Mouse (Mus musculus) MEL (cell line): ENCODE results near the gene Man1c1.

Experiments used
- CTCF ChIP-seq, 3 experiments: IDR thresholded peaks in 2 of 3; conservative IDR thresholded peaks in 1 of 3; 2 replicates each; pipeline ENCODE4 v1.5.1; 2011 to 2012; ENCODE audit warnings: low read length in 3 of 3, low read depth in 2 of 3, mild to moderate bottlenecking in 2 of 3, improper control_type of control experiment in 1 of 3, inconsistent platforms in 1 of 3, mixed read lengths in 1 of 3, moderate library complexity in 1 of 3; ENCODE audit not compliant: control insufficient read depth in 1 of 3, insufficient read depth in 1 of 3, poor library complexity in 1 of 3, severe bottlenecking in 1 of 3
- ELF1 ChIP-seq: IDR thresholded peaks from 2 replicates; pipeline ENCODE4 v1.6.1; 2014; ENCODE audit warnings: low read depth, mild to moderate bottlenecking, inconsistent platforms, low read length, improper control_type of control experiment, moderate library complexity
- EP300 ChIP-seq, 2 experiments: IDR thresholded peaks; 2 replicates each; pipeline ENCODE4 v1.6.1; 2011; ENCODE audit warnings: improper control_type of control experiment in 2 of 2, low read length in 2 of 2, low read depth in 1 of 2, mild to moderate bottlenecking in 1 of 2
- ETS1 ChIP-seq: IDR thresholded peaks from 2 replicates; pipeline ENCODE4 v1.6.1; 2012; ENCODE audit warnings: low read depth, mild to moderate bottlenecking, inconsistent platforms, low read length, improper control_type of control experiment, moderate library complexity
- GATA1 ChIP-seq: IDR thresholded peaks from 2 replicates; pipeline ENCODE4 v1.6.1; 2011; ENCODE audit warnings: low read depth, low read length, improper control_type of control experiment
- MAFK ChIP-seq: IDR thresholded peaks from 2 replicates; pipeline ENCODE4 v1.6.1; 2011; ENCODE audit warnings: low read depth, mild to moderate bottlenecking, low read length, improper control_type of control experiment, borderline replicate concordance
- MAZ ChIP-seq: IDR thresholded peaks from 2 replicates; pipeline ENCODE4 v1.6.1; 2012; ENCODE audit warnings: low read depth, mild to moderate bottlenecking, inconsistent platforms, low read length, improper control_type of control experiment
- NELFE ChIP-seq: IDR thresholded peaks from 2 replicates; pipeline ENCODE4 v1.6.1; 2011; ENCODE audit warnings: low read depth, low read length, improper control_type of control experiment
- POLR2A ChIP-seq, 2 experiments: IDR thresholded peaks; 2 replicates each; pipeline ENCODE4 v1.6.1; 2011 to 2012; ENCODE audit warnings: low read length in 2 of 2, mild to moderate bottlenecking in 2 of 2, control low read depth in 1 of 2, improper control_type of control experiment in 1 of 2, low read depth in 1 of 2, moderate library complexity in 1 of 2; ENCODE audit not compliant: control insufficient read depth in 1 of 2, insufficient read depth in 1 of 2, poor library complexity in 1 of 2
- RAD21 ChIP-seq: IDR thresholded peaks from 2 replicates; pipeline ENCODE4 v1.6.1; 2011; ENCODE audit warnings: mild to moderate bottlenecking, low read depth, low read length, improper control_type of control experiment
- RCOR1 ChIP-seq: IDR thresholded peaks from 2 replicates; pipeline ENCODE4 v1.6.1; 2012; ENCODE audit warnings: low read depth, mild to moderate bottlenecking, inconsistent platforms, low read length, improper control_type of control experiment
- SIN3A ChIP-seq: IDR thresholded peaks from 2 replicates; pipeline ENCODE4 v1.6.1; 2012; ENCODE audit warnings: low read length, improper control_type of control experiment, inconsistent platforms
- TAL1 ChIP-seq: IDR thresholded peaks from 2 replicates; pipeline ENCODE4 v1.6.1; 2012; ENCODE audit warnings: mild to moderate bottlenecking, inconsistent platforms, low read length, moderate library complexity, mixed read lengths
- ZNF384 ChIP-seq: IDR thresholded peaks from 2 replicates; pipeline ENCODE4 v1.6.1; 2012; ENCODE audit warnings: low read depth, mild to moderate bottlenecking, inconsistent platforms, low read length, improper control_type of control experiment

GRCm38 (mm10) chr4:134677556-134678508 lies 26.3 kb downstream of the Man1c1 start:
- no peak for TF ChIP-seq MAZ
- no peak for TF ChIP-seq ZNF384
- no peak for TF ChIP-seq MAFK
- no peak for TF ChIP-seq RAD21
- TF ChIP-seq POLR2A (IDR thresholded peaks at IDR 0.05; ENCODE audit: control insufficient read depth in 1 of 2, insufficient read depth in 1 of 2, low read depth in 1 of 2, low read length in 2 of 2, poor library complexity in 1 of 2), result no peak
- TF ChIP-seq SIN3A, result no peak
- no peak for TF ChIP-seq CTCF (IDR thresholded peaks at IDR 0.05 in 2 of 3, conservative IDR thresholded peaks at IDR 0.05 in 1 of 3; ENCODE audit: control insufficient read depth in 1 of 3, insufficient read depth in 1 of 3, low read depth in 2 of 3, low read length in 3 of 3, poor library complexity in 1 of 3, severe bottlenecking in 1 of 3)
- no peak for TF ChIP-seq ELF1
- TF ChIP-seq TAL1, result no peak
- no peak for TF ChIP-seq ETS1
- TF ChIP-seq NELFE, result no peak
- TF ChIP-seq GATA1, result no peak
- TF ChIP-seq EP300 (IDR thresholded peaks at IDR 0.05; ENCODE audit: low read depth in 1 of 2, low read length in 2 of 2), result no peak
- no peak for TF ChIP-seq RCOR1
